Mouse (Mus musculus) hematopoietic stem cell, adult 5-6 weeks (primary cell): ENCODE data around the gene Spryd4. TPM values are rescaled to one million over a fixed set of nuclear protein-coding genes. Genes with fewer than 3 reads are reported as not detected.
"Not testable (repeated sequence)": the region's sequence is repeated elsewhere in the genome, so short reads cannot be mapped to it uniquely, and the experiment has no call there.

Experiments
- ATAC-seq, 2 experiments: fragments of 125-278 bp in 1 of 2; replicated peaks in 1 of 2; 2 replicates each; pipeline ENCODE4 v1.8.0; 2016 to 2017; ENCODE audit warnings: inconsistent platforms in 2 of 2, mild to moderate bottlenecking in 2 of 2, moderate number of reproducible peaks in 2 of 2, low read depth in 1 of 2, moderate TSS enrichment in 1 of 2; ENCODE audit not compliant: low FRiP score in 2 of 2, poor library complexity in 2 of 2, severe bottlenecking in 2 of 2, insufficient read depth in 1 of 2, low TSS enrichment in 1 of 2
- total RNA-seq: library from RNA; stranded (forward); fragments of 172-1452, 232-1000 nt; gene quantifications from 2 replicates; pipeline ENCODE4 v1.2.3, GENCODE M21; 2017

The Spryd4 gene
- total RNA-seq, 1 experiment from 2014 or later: 11.9 TPM

- not testable (repeated sequence) for ATAC-seq
Measured at GRCm38 (mm10) chr10:128165726-128166125, 45.9 kb downstream of the Spryd4 start.

Other genes with a start within 250 kb of the Spryd4 start
- gene Hsd17b6, start 204.2 kb downstream of the Spryd4 start, total RNA-seq: not detected in 2 replicates
- gene Prim1, start 196.6 kb downstream of the Spryd4 start, total RNA-seq: 108 and 113 TPM in 2 replicates
- 2,160 and 2,701 TPM in 2 replicates for gene Naca, start 176.2 kb downstream of the Spryd4 start, total RNA-seq
- gene Ptges3, start 152.9 kb downstream of the Spryd4 start, total RNA-seq: 249 and 336 TPM in 2 replicates
- gene Atp5b, start 128.5 kb downstream of the Spryd4 start, total RNA-seq: 1,271 and 2,840 TPM in 2 replicates
- 17.8 and 23.1 TPM in 2 replicates for gene Baz2a, start 120.2 kb downstream of the Spryd4 start, total RNA-seq
- gene Rbms2, start 31.5 kb downstream of the Spryd4 start, total RNA-seq: 6.9 and 9.3 TPM in 2 replicates
- gene Gls2, start 17.4 kb downstream of the Spryd4 start, total RNA-seq: 0.38 and 0.79 TPM in 2 replicates
- gene Mip, start 14.0 kb upstream of the Spryd4 start, total RNA-seq: 0.69 TPM in 1 of 2 replicates, not detected in the other
- 52.8 and 60.3 TPM in 2 replicates for gene Timeless, start 20.3 kb upstream of the Spryd4 start, total RNA-seq
- gene Apon, start 42.3 kb upstream of the Spryd4 start, total RNA-seq: 0.19 TPM in 1 of 2 replicates, not detected in the other
- not detected in 2 replicates for gene Apof, start 56.9 kb upstream of the Spryd4 start, total RNA-seq
- 12.3 and 18.1 TPM in 2 replicates for gene Stat2, start 58.8 kb upstream of the Spryd4 start, total RNA-seq
- gene Il23a, start 86.9 kb upstream of the Spryd4 start, total RNA-seq: 1.1 TPM in 1 of 2 replicates, not detected in the other
- gene Pan2, start 91.5 kb upstream of the Spryd4 start, total RNA-seq: 12.7 and 16.9 TPM in 2 replicates
- gene Cnpy2, start 110.7 kb upstream of the Spryd4 start, total RNA-seq: 106 and 135 TPM in 2 replicates
- gene Cs, start 125.9 kb upstream of the Spryd4 start, total RNA-seq: 69.8 and 79.5 TPM in 2 replicates
- gene Coq10a, start 157.2 kb upstream of the Spryd4 start, total RNA-seq: 8.1 and 8.7 TPM in 2 replicates
- 8.9 and 12.1 TPM in 2 replicates for gene Ankrd52, start 165.3 kb upstream of the Spryd4 start, total RNA-seq
- gene Slc39a5, start 189.4 kb upstream of the Spryd4 start, total RNA-seq: not detected in 2 replicates
- 57.0 and 106 TPM in 2 replicates for gene Nabp2, start 199.7 kb upstream of the Spryd4 start, total RNA-seq
- gene Rnf41, start 199.8 kb upstream of the Spryd4 start, total RNA-seq: 18.4 and 20.7 TPM in 2 replicates
- gene Smarcc2, start 247.4 kb upstream of the Spryd4 start, total RNA-seq: 83.2 and 92.7 TPM in 2 replicates